Mouse (Mus musculus) C2C12 (cell line): ENCODE data around the gene Glis3.

Experiments used
- CTCF ChIP-seq: IDR thresholded peaks from one replicate; pipeline ENCODE4 v1.5.1; 2011; ENCODE audit not compliant: control insufficient read depth, insufficient read depth, insufficient read length
- FOSL1 ChIP-seq: IDR thresholded peaks from one replicate; pipeline ENCODE4 v1.8.0; 2011; ENCODE audit warnings: mild to moderate bottlenecking, low read length; ENCODE audit not compliant: poor library complexity, insufficient read depth, severe bottlenecking
- MAX ChIP-seq: IDR thresholded peaks from one replicate; pipeline ENCODE4 v1.6.1; 2011; ENCODE audit warnings: mild to moderate bottlenecking, control low read depth
- MYOD1 ChIP-seq: IDR thresholded peaks from one replicate; pipeline ENCODE4 v1.6.1; 2011; ENCODE audit warnings: low read depth; ENCODE audit not compliant: control insufficient read depth, insufficient read length
- MYOG ChIP-seq: IDR thresholded peaks from one replicate; pipeline ENCODE4 v1.6.1; 2011; ENCODE audit not compliant: control insufficient read depth, insufficient read length; ENCODE audit errors: extremely low read depth
- USF1 ChIP-seq: IDR thresholded peaks from one replicate; pipeline ENCODE4 v1.6.1; 2011; ENCODE audit warnings: low read depth, mild to moderate bottlenecking, control low read depth, moderate library complexity

DNA sequence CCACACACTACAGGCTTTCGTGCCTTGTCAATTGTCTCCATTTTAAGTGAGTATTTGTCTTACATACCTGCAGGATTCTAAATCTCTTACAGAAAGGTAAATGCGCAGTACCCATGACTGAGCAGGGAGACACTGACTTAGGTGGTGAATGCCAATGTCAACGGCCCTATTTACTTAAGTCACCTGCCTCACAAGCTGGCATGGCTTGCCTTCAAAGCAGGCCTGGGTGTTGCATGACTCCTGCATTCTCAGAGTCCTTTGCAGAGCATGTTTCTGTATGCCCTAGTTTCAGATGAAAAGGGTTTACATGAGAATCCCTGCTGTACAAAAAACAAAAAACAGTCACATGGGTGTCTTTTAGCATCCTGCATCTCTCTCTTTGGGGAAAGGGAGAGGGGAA, 106.2 kb downstream of the Glis3 start:
- TF ChIP-seq MYOG, result no peak
- TF ChIP-seq CTCF, result no peak
- no peak for TF ChIP-seq FOSL1
- TF ChIP-seq MAX, result no peak
- no peak for TF ChIP-seq MYOD1
- no peak for TF ChIP-seq USF1
